Mouse (Mus musculus) testis, adult 2 months (tissue): ENCODE results near the gene Adamts3. TPM values are rescaled to one million over a fixed set of nuclear protein-coding genes. Genes with fewer than 3 reads are reported as not detected.

Source experiments
- H3K27ac ChIP-seq: fragments of 200-500 bp; 2 replicates; pipeline ENCODE4 v1.5.1; 2012; ENCODE audit warnings: low read depth, low read length; ENCODE audit not compliant: control insufficient read depth, insufficient read depth
- H3K27me3 ChIP-seq: fragments of 200-500 bp; 2 replicates; pipeline ENCODE4 v1.6.1; 2012; ENCODE audit warnings: mild to moderate bottlenecking, low read length, moderate library complexity; ENCODE audit not compliant: control insufficient read depth, insufficient read depth
- H3K36me3 ChIP-seq: fragments of 200-500 bp; 2 replicates; pipeline ENCODE4 v1.6.1; 2012; ENCODE audit warnings: mild to moderate bottlenecking, low read length; ENCODE audit not compliant: control insufficient read depth, insufficient read depth
- H3K4me1 ChIP-seq: fragments of 200-500 bp; 2 replicates; pipeline ENCODE4 v1.6.1; 2012; ENCODE audit warnings: low read length; ENCODE audit not compliant: control insufficient read depth, insufficient read depth
- H3K4me3 ChIP-seq: fragments of 200-500 bp; 2 replicates; pipeline ENCODE4 v1.5.1; 2012; ENCODE audit warnings: low read depth, mild to moderate bottlenecking, low read length, moderate library complexity, mixed read lengths; ENCODE audit not compliant: control insufficient read depth
- CTCF ChIP-seq: fragments of 200-500 bp; IDR thresholded peaks from 2 replicates; pipeline ENCODE4 v1.5.1; 2012; ENCODE audit warnings: low read depth, mild to moderate bottlenecking, inconsistent platforms, low read length, moderate library complexity; ENCODE audit not compliant: control insufficient read depth, insufficient read depth, insufficient replicate concordance
- POLR2A ChIP-seq: fragments of 200-500 bp; IDR thresholded peaks from 2 replicates; pipeline ENCODE4 v1.6.1; 2012; ENCODE audit warnings: low read depth, mild to moderate bottlenecking, inconsistent platforms, low read length, moderate library complexity; ENCODE audit not compliant: control insufficient read depth
- polyA plus RNA-seq: library from polyadenylated mRNA; depleted of rRNA; stranded (reverse); fragments of >200 nt; gene quantifications from 2 replicates; pipeline ENCODE4 v1.2.3, GENCODE M21; 2012

Gene Adamts3
- polyA plus RNA-seq, 1 experiment: 0.81 TPM

GRCm38 (mm10) chr5:89704264-89704663 is 178.9 kb downstream of the Adamts3 start:
- Histone ChIP-seq H3K27ac (no peak overlapping the region), H3K4me1 (no peaks in the 10 kb centered on the region), H3K4me3 (no peak overlapping the region), H3K27me3 (no peaks in the 10 kb centered on the region), H3K36me3 (no peaks in the 10 kb centered on the region)
- TF ChIP-seq CTCF: no peak
- no peak for TF ChIP-seq POLR2A

- H3K27ac ChIP-seq: no peak overlapping the region
- H3K4me1 ChIP-seq: no peaks in the 10 kb centered on the region
- H3K4me3 ChIP-seq: no peak overlapping the region
- H3K36me3 ChIP-seq: no peaks in the 10 kb centered on the region
- no peaks in the 10 kb centered on the region for H3K27me3 ChIP-seq
- TF ChIP-seq POLR2A (no peak), CTCF (no peak)
Observed at GRCm38 (mm10) chr5:89701241-89702007, 181.7 kb downstream of the Adamts3 start.

GRCm38 (mm10) chr5:89687826-89688225 is 195.3 kb downstream of the Adamts3 start:
- Histone ChIP-seq H3K4me3 (no peak overlapping the region), H3K36me3 (no peaks in the 10 kb centered on the region), H3K27me3 (no peaks in the 10 kb centered on the region), H3K4me1 (no peaks in the 10 kb centered on the region), H3K27ac (no peak overlapping the region)
- TF ChIP-seq POLR2A (no peak), CTCF (no peak)

GRCm38 (mm10) chr5:89679871-89680536 is 203.1 kb downstream of the Adamts3 start:
- no peaks in the 10 kb centered on the region for H3K4me1 ChIP-seq
- no peak overlapping the region for H3K4me3 ChIP-seq
- H3K36me3 ChIP-seq: no peaks in the 10 kb centered on the region
- no peaks in the 10 kb centered on the region for H3K27me3 ChIP-seq
- H3K27ac ChIP-seq: no peak overlapping the region
- no peak for TF ChIP-seq CTCF
- no peak for TF ChIP-seq POLR2A

GRCm38 (mm10) chr5:89678148-89678547 is 205.0 kb downstream of the Adamts3 start:
- Histone ChIP-seq H3K27ac (no peak overlapping the region), H3K27me3 (no peaks in the 10 kb centered on the region), H3K4me1 (no peaks in the 10 kb centered on the region), H3K36me3 (no peaks in the 10 kb centered on the region), H3K4me3 (no peak overlapping the region)
- no peak for TF ChIP-seq POLR2A
- no peak for TF ChIP-seq CTCF

GRCm38 (mm10) chr5:89674066-89674848 is 208.9 kb downstream of the Adamts3 start:
- TF ChIP-seq POLR2A (no peak), CTCF (no peak)
- no peak overlapping the region for H3K27ac ChIP-seq
- no peaks in the 10 kb centered on the region for H3K36me3 ChIP-seq
- H3K4me3 ChIP-seq: no peak overlapping the region
- no peaks in the 10 kb centered on the region for H3K4me1 ChIP-seq
- H3K27me3 ChIP-seq: no peaks in the 10 kb centered on the region

GRCm38 (mm10) chr5:89672950-89673349 is 210.2 kb downstream of the Adamts3 start:
- Histone ChIP-seq H3K4me3 (no peak overlapping the region), H3K4me1 (no peaks in the 10 kb centered on the region), H3K27ac (no peak overlapping the region), H3K36me3 (no peaks in the 10 kb centered on the region), H3K27me3 (no peaks in the 10 kb centered on the region)
- TF ChIP-seq CTCF: no peak
